Mouse (Mus musculus): ENCODE results near the gene Pde11a.

Gene Pde11a

GRCm38 (mm10) chr2:76053748-76054331, 284.7 kb downstream of the Pde11a start:
- DNase-seq (ENCODE audit: low spot score): no peak

GRCm38 (mm10) chr2:76052897-76053505, 285.6 kb downstream of the Pde11a start:
- DNase-seq (ENCODE audit: low spot score): no peak

GRCm38 (mm10) chr2:76051385-76051784, 287.2 kb downstream of the Pde11a start:
- DNase-seq (ENCODE audit: low spot score): no peak

GRCm38 (mm10) chr2:76050911-76051310, 287.7 kb downstream of the Pde11a start:
- no peak for DNase-seq (ENCODE audit: low spot score)

- DNase-seq (ENCODE audit: low spot score): no peak
These were observed 288.5 kb downstream of the Pde11a start for GRCm38 (mm10) chr2:76050092-76050491.

GRCm38 (mm10) chr2:76049529-76049928, 289.0 kb downstream of the Pde11a start:
- no peak for DNase-seq (ENCODE audit: low spot score)

GRCm38 (mm10) chr2:76047740-76048139, 290.8 kb downstream of the Pde11a start:
- DNase-seq (ENCODE audit: low spot score): no peak

GRCm38 (mm10) chr2:76042210-76042609, 296.4 kb downstream of the Pde11a start:
- no peak for DNase-seq (ENCODE audit: low spot score)

- no peak for DNase-seq (ENCODE audit: low spot score)
These were observed 298.5 kb downstream of the Pde11a start for GRCm38 (mm10) chr2:76040116-76040515.

GRCm38 (mm10) chr2:76030080-76030479, 308.5 kb downstream of the Pde11a start:
- no peak for DNase-seq (ENCODE audit: low spot score)

- peak; percentile 60 for DNase-seq (ENCODE audit: low spot score)
These were observed 309.3 kb downstream of the Pde11a start for GRCm38 (mm10) chr2:76029081-76029901.

GRCm38 (mm10) chr2:76016890-76017289, 321.7 kb downstream of the Pde11a start:
- no peak for DNase-seq (ENCODE audit: low spot score)

GRCm38 (mm10) chr2:76016136-76016535, 322.4 kb downstream of the Pde11a start:
- no peak for DNase-seq (ENCODE audit: low spot score)

GRCm38 (mm10) chr2:76015460-76015859, 323.1 kb downstream of the Pde11a start:
- DNase-seq (ENCODE audit: low spot score): no peak

- DNase-seq (ENCODE audit: low spot score): no peak
These were observed 323.9 kb downstream of the Pde11a start for GRCm38 (mm10) chr2:76014659-76015058.

- no peak for DNase-seq (ENCODE audit: low spot score)
These were observed 332.4 kb downstream of the Pde11a start for GRCm38 (mm10) chr2:76006194-76006593.

GRCm38 (mm10) chr2:76002899-76003298, 335.7 kb downstream of the Pde11a start:
- no peak for DNase-seq (ENCODE audit: low spot score)

- DNase-seq (ENCODE audit: low spot score): peak; percentile 81
These were observed 337.2 kb downstream of the Pde11a start for GRCm38 (mm10) chr2:76001392-76001791.

- no peak for DNase-seq (ENCODE audit: low spot score)
These were observed 338.9 kb downstream of the Pde11a start for GRCm38 (mm10) chr2:75999636-76000035.

- DNase-seq (ENCODE audit: low spot score): no peak
These were observed 339.9 kb downstream of the Pde11a start for GRCm38 (mm10) chr2:75998692-75999091.

- DNase-seq (ENCODE audit: low spot score): no peak
These were observed 340.8 kb downstream of the Pde11a start for GRCm38 (mm10) chr2:75997726-75998125.

- DNase-seq (ENCODE audit: low spot score): no peak
These were observed 343.7 kb downstream of the Pde11a start for GRCm38 (mm10) chr2:75994841-75995240.

GRCm38 (mm10) chr2:75991581-75992205, 346.9 kb downstream of the Pde11a start:
- no peak for DNase-seq (ENCODE audit: low spot score)
